17 mouse cellular contexts compared by ENCODE assay signal in the genomic region with DNA sequence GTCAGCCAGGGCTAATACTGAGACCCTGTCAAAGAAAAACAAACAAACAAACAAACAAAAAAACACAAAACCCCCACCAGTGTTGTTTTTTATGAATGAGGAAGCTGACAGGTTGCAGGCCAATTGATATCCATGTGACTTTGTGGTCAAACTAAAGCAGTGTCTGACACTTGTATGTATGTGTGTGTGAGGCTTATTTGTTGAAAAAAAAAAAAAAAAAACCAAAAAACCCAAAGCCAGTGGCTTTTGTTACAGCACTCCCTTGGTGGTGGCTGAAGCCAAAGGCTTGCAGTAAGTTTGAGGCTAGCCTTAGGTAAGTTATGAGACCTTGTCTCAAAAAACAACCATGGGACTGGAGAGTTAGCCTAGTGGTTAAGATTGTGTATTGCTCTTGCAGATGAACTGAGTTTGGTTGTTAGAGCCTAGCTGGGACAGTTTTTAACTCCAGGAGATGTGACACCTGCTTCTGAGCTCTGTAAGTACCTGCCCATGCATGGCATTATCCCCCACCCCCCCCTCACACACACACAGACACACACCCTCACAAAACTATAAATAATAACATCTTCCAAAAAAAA. TPM values are rescaled to one million over a fixed set of nuclear protein-coding genes. Genes with fewer than 3 reads are reported as not detected.
DNase-seq lines count a peak whose midpoint lies in the region; ATAC-seq and TF ChIP-seq lines count a peak whose summit lies in the region.
"Had no signal": no experiment of that assay in that cellular context is flagged by ENCODE, and none has a peak within 500 bp of the region (broad histone marks: within the 10 kb centered on the region; RNA-seq: fewer than 3 reads in every experiment).

No protein-coding gene starts in this region.

- intact Hi-C loops in gastrocnemius, adult 2 months (cut with DNase I) = loop anchor here (5.0 kb wide), 1 partner anchor 44 kb away; no protein-coding TSS in a partner anchor
- intact Hi-C loops in gastrocnemius, postnatal 36 days (cut with DNase I) = no loop called here

- H3K27me3 ChIP-seq in midbrain, postnatal 0 days (ENCODE audit: insufficient read depth, low read length) = no peaks in the 10 kb centered on the region
- H3K27me3 ChIP-seq in midbrain, embryonic 16.5 days (ENCODE audit: control insufficient read depth, insufficient read depth, low read depth, low read length) = no peaks in the 10 kb centered on the region
- no peaks in the 10 kb centered on the region for H3K27me3 ChIP-seq in liver, embryonic 13.5 days
- H3K27me3 ChIP-seq: embryonic facial prominence, embryonic 15.5 days; forebrain, embryonic 12.5 days; hindbrain, embryonic 13.5 days; limb, embryonic 12.5 days had no signal

- no peak for DNase-seq in gastrocnemius, adult 2 months
- no peak for DNase-seq in gastrocnemius, postnatal 36 days
- DNase-seq in midbrain, postnatal 0 days (ENCODE audit: low spot score) = no peak
- DNase-seq in liver, embryonic 13.5 days = no peak
- no peak for DNase-seq in Muller cell, postnatal 12 days (ENCODE audit: inconsistent ontology term)
- no peak for DNase-seq in cerebellum, adult 11 months
- DNase-seq in neural tube, embryonic 10.5 days (ENCODE audit: extremely low spot score, low spot score) = no peak
- DNase-seq: adrenal gland, postnatal 14 days; kidney, adult 2 months; kidney, postnatal 36 days; right cerebral cortex, adult 18-20 months had no signal

- H3K4me1 ChIP-seq in midbrain, postnatal 0 days (ENCODE audit: insufficient read depth, low read length) = no peaks in the 10 kb centered on the region; the same call in 1 of the 2 replicates
- peaks cover 15% of the 10 kb centered on the region for H3K4me1 ChIP-seq in midbrain, embryonic 16.5 days (ENCODE audit: control insufficient read depth, insufficient read depth, low read length)
- H3K4me1 ChIP-seq in liver, embryonic 13.5 days (replicated peaks) = peaks cover 79% of the 10 kb centered on the region

- no peak overlapping the region for H3K9ac ChIP-seq in midbrain, postnatal 0 days (replicated peaks; ENCODE audit: low read length, poor library complexity, severe bottlenecking)
- no peak overlapping the region for H3K9ac ChIP-seq in midbrain, embryonic 16.5 days (ENCODE audit: low read depth, low read length)
- H3K9ac ChIP-seq in liver, embryonic 13.5 days = 0 out of 2 replicates have a peak overlapping the region, but pooled peaks have one; percentile 53
- H3K9ac ChIP-seq: embryonic facial prominence, embryonic 15.5 days; forebrain, embryonic 12.5 days; hindbrain, embryonic 13.5 days; limb, embryonic 12.5 days had no signal

- no peak for ATAC-seq in midbrain, postnatal 0 days (ENCODE audit: low FRiP score)
- no peak for ATAC-seq in midbrain, embryonic 16.5 days
- no peak for ATAC-seq in liver, embryonic 13.5 days (ENCODE audit: low read depth)

- no peaks in the 10 kb centered on the region for H3K9me3 ChIP-seq in midbrain, postnatal 0 days (ENCODE audit: low read length)
- H3K9me3 ChIP-seq in midbrain, embryonic 16.5 days (replicated peaks; ENCODE audit: control insufficient read depth, low read length, poor library complexity, severe bottlenecking) = no peaks in the 10 kb centered on the region
- no peaks in the 10 kb centered on the region for H3K9me3 ChIP-seq in liver, embryonic 13.5 days (replicated peaks)
- H3K9me3 ChIP-seq: embryonic facial prominence, embryonic 15.5 days; forebrain, embryonic 12.5 days; hindbrain, embryonic 13.5 days; limb, embryonic 12.5 days; midbrain, embryonic 10.5 days had no signal

- TF ChIP-seq CTCF in gastrocnemius, adult 2 months (IDR thresholded peaks at IDR 0.05) = peak; percentile 5; the same call in 1 of the 2 replicates
- TF ChIP-seq CTCF in midbrain, postnatal 0 days (IDR thresholded peaks at IDR 0.05) = peak; percentile 39

- no peak overlapping the region for H3K4me3 ChIP-seq in gastrocnemius, adult 2 months
- no peak overlapping the region for H3K4me3 ChIP-seq in midbrain, postnatal 0 days (ENCODE audit: low read depth, low read length)
- no peak overlapping the region for H3K4me3 ChIP-seq in midbrain, embryonic 16.5 days (ENCODE audit: low read depth, low read length)
- no peak overlapping the region for H3K4me3 ChIP-seq in liver, embryonic 13.5 days (replicated peaks)
- H3K4me3 ChIP-seq: embryonic facial prominence, embryonic 15.5 days; forebrain, embryonic 12.5 days; hindbrain, embryonic 13.5 days; limb, embryonic 12.5 days; midbrain, embryonic 10.5 days had no signal

- no peak overlapping the region for H3K27ac ChIP-seq in gastrocnemius, adult 2 months
- no peak overlapping the region for H3K27ac ChIP-seq in midbrain, postnatal 0 days (ENCODE audit: low read depth, low read length)
- H3K27ac ChIP-seq in midbrain, embryonic 16.5 days (ENCODE audit: low read length) = no peak overlapping the region
- peak overlapping the region; percentile 97 for H3K27ac ChIP-seq in liver, embryonic 13.5 days
- H3K27ac ChIP-seq: forebrain, embryonic 12.5 days; hindbrain, embryonic 13.5 days; limb, embryonic 12.5 days had no signal

- no peak overlapping the region for H3K4me2 ChIP-seq in midbrain, postnatal 0 days (ENCODE audit: low read depth, low read length, poor library complexity, severe bottlenecking)
- H3K4me2 ChIP-seq in midbrain, embryonic 16.5 days (ENCODE audit: low read length) = no peak overlapping the region
- H3K4me2 ChIP-seq in liver, embryonic 13.5 days = no peak overlapping the region
- H3K4me2 ChIP-seq: forebrain, embryonic 12.5 days; hindbrain, embryonic 13.5 days; limb, embryonic 12.5 days had no signal

- H3K36me3 ChIP-seq in midbrain, postnatal 0 days (ENCODE audit: insufficient read depth, low read length) = no peaks in the 10 kb centered on the region
- no peaks in the 10 kb centered on the region for H3K36me3 ChIP-seq in midbrain, embryonic 16.5 days (ENCODE audit: control insufficient read depth, insufficient read depth, low read length)
- H3K36me3 ChIP-seq in liver, embryonic 13.5 days = no peaks in the 10 kb centered on the region; the same call in 1 of the 2 replicates
- H3K36me3 ChIP-seq: embryonic facial prominence, embryonic 15.5 days; forebrain, embryonic 12.5 days; hindbrain, embryonic 13.5 days; limb, embryonic 12.5 days; midbrain, embryonic 10.5 days had no signal

RNA-seq across cellular contexts. Expression of gene Rcor1, which starts 2.9 kb away (rescaled TPM):
- total RNA-seq in gastrocnemius, adult 2 months (2021) = 1 to 10 TPM; 6.8 to 8.5 TPM
- 1 to 10 TPM; 7.1 to 7.3 TPM for total RNA-seq in gastrocnemius, postnatal 36 days (2021)
- 11.3 and 14.9 TPM in 2 replicates for total RNA-seq in midbrain, postnatal 0 days (2014; rRNA removed)
- polyA plus RNA-seq in midbrain, postnatal 0 days (2015; fragmentation: Nextera tagmentation; extraction: Ambion mirVana) = 2.5 and 2.7 TPM in 2 replicates
- polyA plus RNA-seq in midbrain, embryonic 16.5 days (2015; fragmentation: Nextera tagmentation; extraction: Ambion mirVana) = 4.4 and 5.3 TPM in 2 replicates
- 5.8 and 6.1 TPM in 2 replicates for polyA plus RNA-seq in liver, embryonic 13.5 days (2015; fragmentation: Nextera tagmentation; extraction: Ambion mirVana)

RNA-seq across cellular contexts. Expression of gene Ankrd9, which starts 57.4 kb away (rescaled TPM):
- 100 to 1,000 TPM; 150 to 203 TPM for total RNA-seq in gastrocnemius, adult 2 months (2021)
- 100 to 1,000 TPM; 161 to 219 TPM for total RNA-seq in gastrocnemius, postnatal 36 days (2021)
- total RNA-seq in midbrain, postnatal 0 days (2014; rRNA removed) = 11.8 and 14.0 TPM in 2 replicates
- 12.1 and 13.4 TPM in 2 replicates for polyA plus RNA-seq in midbrain, postnatal 0 days (2015; fragmentation: Nextera tagmentation; extraction: Ambion mirVana)
- 7.0 and 7.1 TPM in 2 replicates for polyA plus RNA-seq in midbrain, embryonic 16.5 days (2015; fragmentation: Nextera tagmentation; extraction: Ambion mirVana)
- 54.2 and 57.6 TPM in 2 replicates for polyA plus RNA-seq in liver, embryonic 13.5 days (2015; fragmentation: Nextera tagmentation; extraction: Ambion mirVana)

Comparison
In these comparisons a context has a peak if more than half of its experiments do, and no peak if none do; other contexts are left out.
1. RNA of gene Ankrd9, which starts 57.4 kb away (total RNA-seq): 161 to 219 TPM in gastrocnemius, postnatal 36 days and 150 to 203 TPM in gastrocnemius, adult 2 months; 11.8 to 14.0 TPM in midbrain, postnatal 0 days; every median in the first group is over 10 times any median in the second.